In the genomic region with DNA sequence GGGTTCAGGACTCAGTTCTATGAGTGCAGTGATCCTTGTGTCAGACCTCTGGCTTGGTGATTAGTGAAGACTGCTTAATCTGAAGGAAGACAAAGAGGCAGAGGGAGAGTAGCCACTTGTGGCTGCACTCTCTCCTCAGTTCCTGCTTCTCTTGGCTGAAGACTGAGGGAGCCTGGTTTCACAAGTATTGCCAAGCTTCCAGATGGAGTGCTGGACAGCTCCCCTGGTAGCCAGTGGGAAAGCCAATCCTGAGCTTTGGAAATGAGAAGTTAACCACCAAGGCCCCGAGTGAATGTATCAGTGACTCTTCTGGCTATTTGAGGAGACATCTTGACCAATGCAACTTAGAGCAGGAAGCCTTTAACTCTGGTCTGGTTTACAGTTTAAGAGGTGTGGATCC, we compare ENCODE assay signal across 12 mouse cellular contexts.
A peak's percentile ranks its signal among the peaks of the same experiment; 100 is the strongest.
DNase-seq lines count a peak whose midpoint lies in the region; ATAC-seq and TF ChIP-seq lines count a peak whose summit lies in the region.
"Had no signal": no experiment of that assay in that cellular context is flagged by ENCODE, and none has a peak within 500 bp of the region (broad histone marks: within the 10 kb centered on the region; RNA-seq: fewer than 3 reads in every experiment).

No protein-coding gene starts in this region.

- H3K27ac ChIP-seq in lung, postnatal 0 days (ENCODE audit: low read length), result no peak overlapping the region
- H3K27ac ChIP-seq: liver, embryonic 14.5 days; midbrain, embryonic 15.5 days had no signal

- no peak overlapping the region for H3K4me2 ChIP-seq in lung, postnatal 0 days (replicated peaks; ENCODE audit: low read depth, low read length)
- H3K4me2 ChIP-seq: midbrain, embryonic 15.5 days had no signal

- DNase-seq in heart, postnatal 10 days, result peak; percentile 43 to 58
- DNase-seq in heart, postnatal 36 days, result no peak
- peak; percentile 46 for DNase-seq in lung, postnatal 0 days (ENCODE audit: low spot score)
- no peak for DNase-seq in lung, adult 18-20 months
- DNase-seq in adipocyte (ENCODE audit: low spot score), result peak; percentile 41
- peak; percentile 2 for DNase-seq in lung, postnatal 36 days
- DNase-seq in thymus, postnatal 10 days (ENCODE audit: low spot score in 2 of 2), result no peak
- DNase-seq: layer of hippocampus, adult 9-11 months; right cerebral cortex, adult 18-20 months had no signal

- no peaks in the 10 kb centered on the region for H3K36me3 ChIP-seq in lung, postnatal 0 days (ENCODE audit: insufficient read depth, low read length)
- H3K36me3 ChIP-seq: midbrain, embryonic 15.5 days had no signal

- no peaks in the 10 kb centered on the region for H3K9me3 ChIP-seq in lung, postnatal 0 days (ENCODE audit: low read length)
- H3K9me3 ChIP-seq: midbrain, embryonic 15.5 days had no signal

- no peak overlapping the region for H3K9ac ChIP-seq in lung, postnatal 0 days (replicated peaks; ENCODE audit: low read depth)
- H3K9ac ChIP-seq: liver, embryonic 14.5 days; midbrain, embryonic 15.5 days had no signal

- no peak for TF ChIP-seq EP300 in lung, postnatal 0 days (IDR thresholded peaks at IDR 0.05)

- H3K4me1 ChIP-seq in lung, postnatal 0 days (ENCODE audit: insufficient read depth, low read depth, low read length), result no peaks in the 10 kb centered on the region
- H3K4me1 ChIP-seq: midbrain, embryonic 15.5 days had no signal

- no peak for ATAC-seq in lung, postnatal 0 days
- ATAC-seq in erythroid progenitor cell, adult 5-6 weeks (replicated peaks; ENCODE audit: low FRiP score, poor library complexity, severe bottlenecking), result no peak
- ATAC-seq: midbrain, embryonic 15.5 days had no signal

- no peak for TF ChIP-seq CTCF in lung, postnatal 0 days (IDR thresholded peaks at IDR 0.05)

- 0% methylated on average over 1 of the region's 1 CpGs for whole genome bisulfite sequencing in lung, postnatal 0 days

- no peak overlapping the region for H3K4me3 ChIP-seq in lung, postnatal 0 days (ENCODE audit: low read depth, low read length)
- H3K4me3 ChIP-seq: midbrain, embryonic 15.5 days had no signal

- intact Hi-C loops in heart, postnatal 10 days (cut with DNase I), result no loop called here
- intact Hi-C loops in heart, postnatal 36 days (cut with DNase I), result no loop called here

- H3K27me3 ChIP-seq in lung, postnatal 0 days (replicated peaks; ENCODE audit: insufficient read depth, low read length), result no peaks in the 10 kb centered on the region
- H3K27me3 ChIP-seq: midbrain, embryonic 15.5 days had no signal

Comparison
In these comparisons a context has a peak if more than half of its experiments do, and no peak if none do; other contexts are left out.
1. DNase-seq: peak in heart, postnatal 10 days (2 of 2), lung, postnatal 0 days (single experiment), adipocyte (single experiment) and lung, postnatal 36 days (single experiment); none in heart, postnatal 36 days (0 of 2), lung, adult 18-20 months (0 of 2) and thymus, postnatal 10 days (0 of 2).